Mouse (Mus musculus): ENCODE data around the gene 1700029H14Rik.

1700029H14Rik gene

GRCm38 (mm10) chr8:13562118-13562517 lies at the start of gene 1700029H14Rik:
1700029H14Rik (minus strand) TSS chr8:13562461.
- no peak for DNase-seq (ENCODE audit: low spot score in 2 of 2)

DNA sequence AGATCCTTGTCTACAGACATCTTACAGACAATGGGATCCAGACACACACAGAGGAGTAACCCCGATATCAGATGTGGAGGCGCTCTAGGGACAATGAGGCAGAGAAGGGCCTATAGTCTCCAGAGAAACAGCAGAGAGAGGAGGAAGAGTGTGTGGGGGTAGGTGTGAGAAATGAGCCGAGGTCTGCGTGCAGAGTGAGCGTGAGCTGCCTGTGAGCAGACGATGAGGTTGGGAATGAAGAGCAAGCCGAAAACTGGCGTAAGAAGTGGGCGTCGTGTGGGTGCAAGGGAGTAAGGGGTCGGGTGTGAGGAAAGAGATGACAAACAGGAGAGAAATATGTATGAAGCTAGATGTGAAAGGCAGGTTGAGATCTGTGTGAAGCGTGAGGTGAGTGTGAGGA lies 49.4 kb upstream of the 1700029H14Rik start:
- DNase-seq (ENCODE audit: low spot score in 2 of 2), result no peak

DNA sequence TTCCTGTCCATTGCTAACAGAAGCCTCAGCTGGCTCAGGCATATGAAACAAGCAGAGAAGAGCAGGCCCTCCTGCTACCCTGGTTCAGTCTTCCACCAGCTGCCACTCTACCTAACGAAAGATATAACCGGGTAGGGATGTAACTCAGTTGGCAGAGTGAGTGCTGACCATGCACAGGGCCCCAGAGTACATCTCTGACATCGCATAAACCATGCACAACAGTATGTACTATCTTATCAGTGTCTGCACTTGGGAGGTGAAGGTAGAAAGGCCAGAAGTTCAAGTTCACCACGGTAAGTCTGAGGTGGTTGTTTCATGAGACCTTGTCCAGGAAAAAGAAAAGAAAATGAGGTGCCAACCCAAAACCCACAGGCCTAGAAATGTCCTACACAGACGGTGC lies 47.7 kb upstream of the 1700029H14Rik start:
- DNase-seq (ENCODE audit: low spot score in 2 of 2), result no peak

DNA sequence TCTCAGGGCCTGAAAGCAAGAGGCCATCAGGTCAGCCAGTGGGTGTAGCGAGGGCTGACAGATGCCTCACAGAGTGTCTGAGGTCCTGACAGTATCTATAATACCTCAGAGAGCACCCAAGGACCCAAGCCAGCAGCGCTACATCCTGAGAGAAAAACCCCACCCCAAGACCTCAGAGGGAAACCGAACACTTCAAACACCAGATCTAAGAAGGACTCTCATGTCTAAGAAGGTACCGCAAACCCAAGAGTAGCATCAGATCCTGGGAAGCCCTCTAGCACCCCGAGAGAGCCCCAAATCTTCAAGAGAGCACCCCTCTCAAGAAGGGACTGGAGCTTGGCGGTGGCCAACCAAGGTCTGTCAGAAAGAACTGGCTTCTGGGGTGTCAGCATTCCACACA lies 46.7 kb upstream of the 1700029H14Rik start:
- DNase-seq (ENCODE audit: low spot score in 2 of 2), result no peak

GRCm38 (mm10) chr8:13605920-13606480 lies 43.7 kb upstream of the 1700029H14Rik start:
- no peak for DNase-seq (ENCODE audit: low spot score in 2 of 2)

DNA sequence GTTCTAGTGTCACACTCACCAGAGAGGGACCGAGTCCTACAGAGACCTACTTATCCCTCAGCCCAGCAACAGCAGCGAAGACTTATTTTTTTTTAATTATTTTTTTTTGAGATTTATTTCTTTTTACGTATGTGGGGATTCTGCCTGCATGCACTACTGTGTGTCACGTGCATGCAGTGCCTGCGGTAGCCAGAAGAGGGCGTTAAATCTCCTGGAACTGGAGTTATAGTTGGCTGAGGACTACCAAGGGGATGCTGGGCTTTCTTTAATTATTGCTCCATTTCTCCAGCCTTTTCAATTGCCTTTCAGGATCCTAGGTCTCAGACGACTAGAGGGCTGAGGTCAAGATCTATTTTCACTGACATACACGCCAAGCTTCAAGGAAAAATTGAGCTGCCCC lies 40.4 kb upstream of the 1700029H14Rik start:
- DNase-seq (ENCODE audit: low spot score in 2 of 2), result peak in 1 of 2 experiments; percentile 22

DNA sequence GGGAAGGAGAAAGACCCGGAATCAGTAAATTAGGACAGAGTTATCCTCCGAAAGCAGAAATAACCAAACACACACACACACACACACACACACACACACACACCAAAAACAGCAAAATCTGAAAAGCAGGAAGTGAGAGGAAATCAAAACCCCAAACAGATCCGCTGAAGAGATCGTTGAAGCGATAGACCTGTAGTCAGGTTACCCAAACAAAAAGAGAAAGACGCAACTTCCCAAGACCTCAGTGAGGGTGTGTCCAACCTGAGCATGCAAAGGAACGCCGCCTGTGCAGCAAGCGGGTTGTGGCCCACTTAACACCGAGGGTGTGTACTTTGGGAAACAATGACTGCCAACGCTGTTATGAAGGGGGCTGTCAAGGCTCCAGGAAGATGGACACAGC lies 38.9 kb upstream of the 1700029H14Rik start:
- DNase-seq (ENCODE audit: low spot score in 2 of 2), result peak; percentile 26 to 52

- DNase-seq (ENCODE audit: low spot score in 2 of 2), result no peak
These were observed 38.5 kb upstream of the 1700029H14Rik start for GRCm38 (mm10) chr8:13600716-13601115.

- peak; percentile 49 to 76 for DNase-seq (ENCODE audit: low spot score in 2 of 2)
These were observed 37.9 kb upstream of the 1700029H14Rik start for GRCm38 (mm10) chr8:13600204-13600603.

DNA sequence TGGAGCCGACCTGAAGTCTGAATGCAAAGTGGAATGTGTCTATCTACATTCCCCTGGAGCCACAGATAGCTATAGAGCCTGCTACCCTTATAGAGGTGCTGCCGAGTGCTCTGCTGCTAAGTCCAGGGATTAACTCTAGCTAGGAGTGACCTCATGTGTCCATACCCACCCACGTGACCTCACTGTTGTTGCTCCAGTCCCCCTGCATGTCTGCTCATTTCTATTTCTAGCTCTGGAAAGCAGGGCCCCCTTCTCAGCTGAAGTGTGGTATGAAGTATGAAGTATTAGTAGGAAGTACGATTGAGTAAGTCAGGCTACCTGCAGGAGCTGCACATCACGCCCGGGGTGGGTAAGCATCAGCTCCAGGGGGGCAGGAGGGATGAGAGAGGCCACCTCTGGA lies 35.5 kb upstream of the 1700029H14Rik start:
- DNase-seq (ENCODE audit: low spot score in 2 of 2), result no peak

DNA sequence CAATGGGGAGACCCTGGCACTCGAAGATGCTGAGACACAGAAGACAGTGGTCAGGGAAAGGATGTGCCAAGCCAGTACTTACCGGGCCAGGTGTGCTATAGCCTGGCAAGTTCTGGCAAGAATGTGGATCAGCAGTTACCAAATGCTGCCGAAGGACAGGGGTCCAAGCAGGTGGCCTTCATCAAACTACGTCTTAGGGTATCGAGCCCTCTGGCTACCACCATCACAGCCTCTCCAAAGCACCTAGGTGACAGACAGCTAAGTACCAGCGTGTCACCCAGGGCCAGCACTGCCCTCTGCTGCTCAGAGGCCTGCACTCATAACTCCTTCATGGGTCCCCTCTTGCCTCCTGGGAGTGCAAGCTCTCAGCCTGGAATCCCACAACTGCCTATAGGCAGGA lies 33.6 kb upstream of the 1700029H14Rik start:
- DNase-seq (ENCODE audit: low spot score in 2 of 2), result no peak

DNA sequence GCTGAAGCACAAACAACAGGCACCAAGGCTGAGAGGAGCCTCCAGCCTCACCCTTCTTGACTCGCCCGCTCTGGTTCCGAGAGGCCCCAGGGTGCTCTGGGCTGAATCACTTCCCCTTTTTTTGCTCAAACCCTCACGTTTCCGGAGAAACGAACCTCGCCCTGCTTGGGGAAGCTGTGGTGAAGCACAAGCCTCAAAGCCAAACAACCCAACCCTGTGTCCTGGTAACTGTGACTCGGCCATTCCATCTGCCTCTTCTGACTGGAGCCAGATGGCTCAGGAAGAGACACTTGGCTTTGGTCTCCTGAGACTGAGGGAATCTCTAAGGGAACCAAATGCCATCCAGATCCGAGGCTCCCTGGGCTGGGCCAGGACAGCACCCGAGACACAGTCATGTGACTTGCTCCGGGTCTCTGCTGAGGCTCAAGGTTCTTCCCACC lies 32.6 kb upstream of the 1700029H14Rik start:
- peak; percentile 63 to 82 for DNase-seq (ENCODE audit: low spot score in 2 of 2)

- no peak for DNase-seq (ENCODE audit: low spot score in 2 of 2)
These were observed 31.1 kb upstream of the 1700029H14Rik start for GRCm38 (mm10) chr8:13593340-13593739.

GRCm38 (mm10) chr8:13591246-13591645 lies 29.0 kb upstream of the 1700029H14Rik start:
- DNase-seq (ENCODE audit: low spot score in 2 of 2), result no peak

DNA sequence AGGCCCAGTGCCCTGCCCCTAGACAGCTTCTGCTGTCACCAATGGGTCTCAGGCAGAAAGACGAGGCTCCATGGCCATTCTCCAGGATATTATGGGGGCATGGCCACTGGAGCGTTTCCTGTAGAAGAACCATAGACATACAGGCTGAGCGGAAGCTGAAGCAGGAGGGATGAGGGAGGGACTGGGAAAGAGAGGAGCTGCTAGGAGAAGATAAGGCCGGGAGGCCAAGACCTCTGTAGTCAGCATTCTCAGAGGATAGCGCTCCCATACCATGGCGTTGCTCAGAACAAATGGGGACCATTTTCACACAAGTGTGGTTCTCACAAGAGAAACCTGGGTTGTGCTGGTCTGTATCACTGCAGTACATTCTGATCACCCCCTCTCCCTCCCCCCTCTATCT lies 26.8 kb upstream of the 1700029H14Rik start:
- DNase-seq (ENCODE audit: low spot score in 2 of 2), result no peak

DNA sequence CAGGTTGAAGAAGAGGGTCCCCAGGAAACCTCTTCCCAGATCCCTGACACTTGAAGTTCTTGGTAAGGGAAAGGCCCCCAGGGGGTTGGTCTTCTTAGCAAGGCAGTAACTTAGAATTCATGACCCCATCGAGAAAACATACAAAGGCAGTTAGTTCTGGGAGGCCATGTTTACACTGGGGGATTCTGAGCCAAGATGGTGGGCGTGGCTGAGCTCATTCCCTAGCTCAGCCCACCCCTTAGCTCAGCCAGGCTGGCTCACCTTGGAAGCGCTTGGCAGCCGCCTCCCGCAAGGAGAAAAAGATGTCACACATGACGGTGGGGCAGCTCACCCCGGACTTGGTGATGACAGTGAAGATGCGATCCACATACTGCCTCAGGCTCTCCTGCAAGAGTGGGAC lies 22.4 kb upstream of the 1700029H14Rik start:
- DNase-seq (ENCODE audit: low spot score in 2 of 2), result no peak

GRCm38 (mm10) chr8:13577869-13578268 lies 15.6 kb upstream of the 1700029H14Rik start:
- no peak for DNase-seq (ENCODE audit: low spot score in 2 of 2)

DNA sequence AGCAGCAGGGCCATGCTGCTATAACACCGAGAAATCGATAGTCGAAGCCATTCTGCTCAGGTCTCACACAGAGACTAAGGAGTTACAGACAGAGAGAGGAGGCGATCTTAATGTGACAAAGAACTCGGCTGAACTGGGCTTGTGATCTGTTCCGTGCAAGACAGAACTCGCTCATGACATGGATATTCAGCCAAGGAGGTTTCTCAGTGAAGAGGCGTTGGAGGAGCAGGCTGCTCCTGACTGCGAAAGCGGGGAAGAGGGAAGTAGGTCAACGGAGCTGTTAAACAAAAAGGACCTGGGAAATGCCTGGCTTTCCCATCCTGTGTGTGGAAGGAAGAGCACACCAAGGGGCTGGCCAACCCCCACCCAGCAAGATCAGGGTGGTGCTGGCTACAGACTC lies 9.7 kb upstream of the 1700029H14Rik start:
- no peak for DNase-seq (ENCODE audit: low spot score in 2 of 2)

DNA sequence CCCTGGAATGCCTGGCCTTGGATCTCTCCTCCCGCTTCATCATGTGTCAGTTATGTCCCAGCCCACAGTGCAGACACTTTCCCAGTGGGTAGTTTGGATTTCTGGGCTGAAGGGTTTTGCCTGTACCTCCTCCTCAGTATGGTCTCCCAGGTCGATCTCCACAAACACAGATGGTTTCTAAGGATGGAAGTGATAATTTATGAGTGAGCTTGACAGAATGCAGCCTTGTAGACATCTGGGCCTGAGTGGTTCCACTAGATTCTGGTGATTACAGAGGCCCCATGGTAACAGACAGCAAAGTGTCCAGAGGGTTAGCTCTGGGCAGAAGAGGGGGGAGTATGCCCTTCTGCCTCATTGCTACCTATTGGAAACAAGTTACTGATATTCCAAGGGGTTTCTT lies 4.7 kb downstream of the 1700029H14Rik start:
- no peak for DNase-seq (ENCODE audit: low spot score in 2 of 2)

GRCm38 (mm10) chr8:13551574-13551830 lies 10.8 kb downstream of the 1700029H14Rik start:
- DNase-seq (ENCODE audit: low spot score in 2 of 2), result no peak

DNA sequence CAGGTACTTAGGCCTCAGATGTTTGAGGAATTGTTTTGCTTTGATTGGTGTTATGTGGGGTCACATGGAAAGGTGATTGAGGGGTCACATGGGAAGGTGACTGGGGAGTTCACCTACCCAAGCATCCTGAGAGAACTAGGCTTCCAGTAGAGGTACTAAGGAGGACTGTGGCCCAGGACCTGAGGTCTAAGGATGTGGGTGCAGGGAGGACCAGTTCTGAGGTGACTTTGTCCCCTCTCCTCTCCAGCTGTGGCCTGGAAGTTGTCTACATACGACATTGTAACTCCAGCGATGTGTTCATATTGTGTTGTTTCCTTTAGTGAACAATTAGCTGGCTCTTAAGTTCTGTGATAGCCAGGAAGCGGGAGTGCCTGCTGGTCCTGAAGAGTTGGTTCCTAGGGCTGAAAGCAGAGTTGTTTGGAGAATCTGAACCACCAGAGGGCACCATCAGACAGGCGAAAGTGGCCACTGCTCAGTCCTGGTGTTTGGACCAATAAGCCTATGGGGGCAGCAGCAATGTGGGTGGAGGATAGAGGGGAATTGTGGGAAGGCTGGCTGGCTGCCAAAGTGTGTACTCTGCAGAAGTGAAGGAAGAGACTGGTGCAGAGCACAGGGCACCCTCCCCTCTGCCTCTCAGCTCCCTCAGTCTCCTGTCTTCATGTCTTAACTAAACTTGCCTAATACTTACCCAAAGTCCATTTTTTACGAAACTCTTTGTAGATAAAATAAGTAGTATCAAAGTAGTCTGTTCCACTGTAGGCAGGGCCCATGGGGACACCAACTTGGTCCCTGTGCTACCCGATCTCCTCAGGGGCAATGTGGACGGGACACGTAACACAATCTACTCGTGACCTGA lies 11.3 kb downstream of the 1700029H14Rik start:
- DNase-seq (ENCODE audit: low spot score in 2 of 2), result peak; percentile 91 to 93

GRCm38 (mm10) chr8:13548831-13549230 lies 13.4 kb downstream of the 1700029H14Rik start:
- DNase-seq (ENCODE audit: low spot score in 2 of 2), result peak; percentile 82

DNA sequence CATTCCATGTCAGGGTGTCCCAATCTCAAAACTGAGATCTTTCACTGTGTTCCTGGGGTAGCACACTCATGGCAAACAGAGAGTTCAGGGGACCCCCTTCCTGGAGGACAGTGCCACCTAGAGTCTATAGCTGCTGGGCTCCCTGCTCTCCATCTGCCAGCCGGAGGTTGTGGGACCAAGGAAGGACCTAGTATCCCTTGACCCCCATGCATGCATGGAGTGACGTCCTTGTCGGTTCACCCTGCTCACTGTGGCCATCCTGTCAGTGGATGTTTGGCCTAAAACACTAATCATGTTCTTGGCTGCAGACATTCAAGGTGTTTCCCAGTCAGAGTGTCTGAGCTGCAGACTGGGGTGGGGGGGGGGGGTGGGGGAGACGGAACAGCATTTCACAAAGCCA lies 14.0 kb downstream of the 1700029H14Rik start:
- DNase-seq (ENCODE audit: low spot score in 2 of 2), result peak; percentile 54 to 59

GRCm38 (mm10) chr8:13546421-13546820 lies 15.8 kb downstream of the 1700029H14Rik start:
- no peak for DNase-seq (ENCODE audit: low spot score in 2 of 2)
